Mouse (Mus musculus) layer of hippocampus, postnatal 36 days (tissue): Measurements from ENCODE around the gene Lmtk3. TPM values are rescaled to one million over a fixed set of nuclear protein-coding genes. Genes with fewer than 3 reads are reported as not detected.

Experiments
- DNase-seq, 2 experiments: peaks; one replicate each; pipeline ENCODE4 v3.0.0; 2022
- total RNA-seq, 2 experiments: library from RNA; stranded (reverse); gene quantifications; 2 replicates each; pipeline ENCODE4 v1.2.3; 2021

Gene Lmtk3
- total RNA-seq, 2 experiments from 2014 or later, result 285 to 298 TPM

GRCm38 (mm10) chr7:45809276-45810075 is 25.9 kb downstream of the Lmtk3 start:
- no peak for DNase-seq

- no peak for DNase-seq
These were observed 29.4 kb downstream of the Lmtk3 start for GRCm38 (mm10) chr7:45812921-45813320.

- DNase-seq, result peak; percentile 98
These were observed 30.5 kb downstream of the Lmtk3 start, which contains the start of gene Cyth2 for GRCm38 (mm10) chr7:45813787-45814779. TSS of gene Cyth2 (minus strand) at chr7:45814581.

- no peak for DNase-seq
These were observed 31.3 kb downstream of the Lmtk3 start for GRCm38 (mm10) chr7:45814841-45815240.

GRCm38 (mm10) chr7:45815323-45815983 is 31.9 kb downstream of the Lmtk3 start:
- no peak for DNase-seq

- no peak for DNase-seq
These were observed 32.4 kb downstream of the Lmtk3 start for GRCm38 (mm10) chr7:45815984-45816351.

- DNase-seq, result no peak
These were observed 36.3 kb downstream of the Lmtk3 start for GRCm38 (mm10) chr7:45819843-45820242.

GRCm38 (mm10) chr7:45820913-45821312 is 37.4 kb downstream of the Lmtk3 start:
- DNase-seq, result no peak

GRCm38 (mm10) chr7:45824598-45824997 is 41.1 kb downstream of the Lmtk3 start, which contains the start of gene Kcnj14:
TSS of gene Kcnj14 (minus strand) at chr7:45824782.
- DNase-seq, result no peak

GRCm38 (mm10) chr7:45826631-45827030 is 43.1 kb downstream of the Lmtk3 start:
- no peak for DNase-seq

- peak; percentile 84 to 87 for DNase-seq
These were observed 47.0 kb downstream of the Lmtk3 start, which contains the start of gene Grwd1 for GRCm38 (mm10) chr7:45830427-45831127. TSS of gene Grwd1 (minus strand) at chr7:45830944.

GRCm38 (mm10) chr7:45831128-45831525 is 47.6 kb downstream of the Lmtk3 start:
- no peak for DNase-seq

GRCm38 (mm10) chr7:45832428-45832827 is 48.9 kb downstream of the Lmtk3 start:
- no peak for DNase-seq

- no peak for DNase-seq
These were observed 49.7 kb downstream of the Lmtk3 start for GRCm38 (mm10) chr7:45833148-45833790.

- DNase-seq, result no peak
These were observed 50.4 kb downstream of the Lmtk3 start for GRCm38 (mm10) chr7:45833924-45834323.

GRCm38 (mm10) chr7:45842950-45843744 is 59.6 kb downstream of the Lmtk3 start:
- DNase-seq, result no peak

GRCm38 (mm10) chr7:45848447-45849027 is 65.0 kb downstream of the Lmtk3 start:
- DNase-seq, result no peak

- no peak for DNase-seq
These were observed 67.1 kb downstream of the Lmtk3 start for GRCm38 (mm10) chr7:45850661-45851060.

GRCm38 (mm10) chr7:45853089-45853488 is 69.6 kb downstream of the Lmtk3 start:
- DNase-seq, result no peak
